Mouse (Mus musculus): ENCODE measurements around the gene Rdh5. TPM values are rescaled to one million over a fixed set of nuclear protein-coding genes. Genes with fewer than 3 reads are reported as not detected.
A peak's percentile ranks its signal among the peaks of the same experiment; 100 is the strongest.

The Rdh5 gene
- polyA plus RNA-seq, 1 experiment from 2014 or later: 9.9 TPM

DNA sequence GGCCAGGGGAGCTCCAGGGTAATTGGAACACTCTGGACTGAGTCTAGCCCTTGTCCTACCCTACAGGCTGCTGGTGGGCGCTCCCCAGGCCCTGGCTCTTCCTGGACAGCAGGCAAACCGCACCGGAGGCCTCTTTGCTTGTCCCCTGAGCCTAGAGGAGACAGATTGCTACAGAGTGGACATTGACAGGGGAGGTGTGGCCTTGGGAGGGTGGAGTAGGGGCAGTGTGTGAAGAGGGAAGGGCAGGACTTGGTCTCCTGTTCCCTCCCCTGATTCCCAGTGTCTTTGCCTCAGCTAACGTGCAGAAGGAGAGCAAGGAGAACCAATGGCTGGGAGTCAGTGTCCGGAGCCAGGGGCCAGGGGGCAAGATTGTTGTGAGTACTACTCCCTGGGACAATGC lies 16.3 kb upstream of the Rdh5 start:
- WGBS: 59% methylated on average over 5 of the region's 5 CpGs
- peaks cover 13% of the 10 kb centered on the region for H3K4me1 ChIP-seq

DNA sequence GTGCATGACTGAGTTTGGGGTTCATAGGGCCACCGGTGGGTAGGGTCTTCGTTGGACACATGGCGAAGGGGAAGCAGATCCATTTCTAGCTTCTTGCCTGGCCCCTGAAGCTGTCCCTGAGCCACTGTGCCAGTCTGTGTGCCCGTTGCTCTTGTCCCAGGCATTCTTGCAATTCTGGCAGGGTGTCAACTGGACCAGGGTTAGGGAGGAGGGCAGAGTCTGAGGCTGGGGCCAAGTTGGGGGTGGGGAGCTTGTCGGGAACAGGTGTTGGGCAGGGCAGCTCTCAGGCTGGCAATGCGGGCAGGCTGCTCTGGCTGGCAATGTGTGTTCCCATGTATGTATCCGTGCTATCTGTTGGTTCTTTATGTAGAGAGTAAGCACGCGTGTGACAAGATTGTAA lies 15.8 kb upstream of the Rdh5 start:
- Histone ChIP-seq H3K36me3 (no peaks in the 10 kb centered on the region), H3K27ac (no peak overlapping the region), H3K9me3 (no peaks in the 10 kb centered on the region), H3K27me3 (ENCODE audit: insufficient read depth, poor library complexity, severe bottlenecking) (peaks cover 63% of the 10 kb centered on the region), H3K4me3 (no peak overlapping the region), H3K4me1 (peaks cover 16% of the 10 kb centered on the region)
- no peak for DNase-seq (ENCODE audit: low spot score)
- WGBS: 82% methylated on average over 9 of the region's 9 CpGs

More for the DNA sequence above, 16.3 kb upstream of the Rdh5 start:
- peaks cover 63% of the 10 kb centered on the region for H3K27me3 ChIP-seq (ENCODE audit: insufficient read depth, poor library complexity, severe bottlenecking)
- no peak for DNase-seq (ENCODE audit: low spot score)
- no peaks in the 10 kb centered on the region for H3K9me3 ChIP-seq
- no peak overlapping the region for H3K27ac ChIP-seq
- H3K36me3 ChIP-seq: no peaks in the 10 kb centered on the region
- H3K4me3 ChIP-seq: no peak overlapping the region

DNA sequence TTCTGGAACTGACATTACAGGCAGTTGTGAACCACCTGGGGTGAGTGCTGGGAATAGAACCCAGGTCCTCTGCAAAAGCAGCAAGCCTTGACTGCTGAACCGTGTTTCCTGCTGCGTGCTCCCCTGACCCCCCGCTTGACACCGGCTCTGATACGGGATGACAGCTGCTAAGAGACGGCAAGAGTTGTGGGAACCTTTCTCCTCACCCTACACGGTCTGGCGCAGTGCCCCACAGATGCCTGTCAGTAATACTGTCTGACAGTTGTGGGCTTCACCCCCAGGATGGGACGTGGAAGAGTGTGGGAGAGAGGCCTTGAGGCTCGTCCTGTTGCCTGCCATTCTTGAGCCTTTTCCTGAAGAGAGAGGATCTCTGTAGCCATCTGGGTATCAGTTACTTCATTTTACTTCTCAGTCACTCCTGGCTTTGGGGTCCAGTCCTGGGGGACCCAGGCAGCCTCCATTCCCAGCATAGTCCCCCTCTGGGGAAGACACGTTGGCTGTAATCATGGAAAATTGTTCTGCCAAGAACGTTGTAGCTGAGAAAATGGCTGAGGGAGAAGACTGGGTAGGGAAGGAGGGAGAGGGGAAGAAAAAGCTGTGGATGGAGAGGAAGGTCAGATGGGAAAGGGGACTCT lies 15.2 kb upstream of the Rdh5 start:
- WGBS: 67% methylated on average over 12 of the region's 12 CpGs
- H3K36me3 ChIP-seq: no peaks in the 10 kb centered on the region
- no peaks in the 10 kb centered on the region for H3K9me3 ChIP-seq
- peaks cover 65% of the 10 kb centered on the region for H3K27me3 ChIP-seq (ENCODE audit: insufficient read depth, poor library complexity, severe bottlenecking)
- peaks cover 19% of the 10 kb centered on the region for H3K4me1 ChIP-seq
- no peak overlapping the region for H3K4me3 ChIP-seq
- no peak overlapping the region for H3K27ac ChIP-seq
- DNase-seq (ENCODE audit: low spot score): no peak

DNA sequence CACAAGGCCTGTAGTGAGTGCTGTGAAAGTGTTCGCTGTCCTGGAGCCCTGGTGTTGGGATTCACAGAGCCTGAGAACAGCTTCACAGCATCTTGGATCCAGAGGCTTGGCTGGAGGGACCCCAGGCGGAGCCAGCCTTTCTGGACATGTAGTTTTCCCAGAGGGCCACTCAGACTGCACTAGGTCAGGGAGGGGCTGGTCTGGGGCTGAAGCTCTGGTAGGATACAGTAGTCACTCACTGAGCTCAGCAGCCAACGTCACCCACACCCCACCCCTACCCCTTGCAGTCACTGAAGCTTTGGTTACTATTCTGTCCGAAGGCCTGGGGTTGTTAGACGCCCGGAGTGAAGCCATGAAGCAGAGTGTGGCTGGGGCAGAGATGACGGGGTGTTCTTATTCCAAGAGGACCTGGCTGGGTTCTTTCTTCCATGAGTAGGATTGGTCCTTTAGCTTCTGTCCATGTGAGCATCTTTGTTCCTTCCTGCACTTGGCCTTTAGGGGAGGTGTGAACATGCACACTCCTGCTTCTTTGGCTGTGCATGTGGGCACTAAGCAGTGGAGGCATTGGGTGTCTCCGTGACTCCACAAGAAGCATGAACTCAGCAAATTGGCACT lies 13.2 kb upstream of the Rdh5 start:
- DNase-seq (ENCODE audit: low spot score): no peak
- H3K9me3 ChIP-seq: no peaks in the 10 kb centered on the region
- peaks cover 65% of the 10 kb centered on the region for H3K27me3 ChIP-seq (ENCODE audit: insufficient read depth, poor library complexity, severe bottlenecking)
- peaks cover 21% of the 10 kb centered on the region for H3K4me1 ChIP-seq
- H3K4me3 ChIP-seq: no peak overlapping the region
- H3K27ac ChIP-seq: no peak overlapping the region
- H3K36me3 ChIP-seq: no peaks in the 10 kb centered on the region
- WGBS: 58% methylated on average over 8 of the region's 8 CpGs

DNA sequence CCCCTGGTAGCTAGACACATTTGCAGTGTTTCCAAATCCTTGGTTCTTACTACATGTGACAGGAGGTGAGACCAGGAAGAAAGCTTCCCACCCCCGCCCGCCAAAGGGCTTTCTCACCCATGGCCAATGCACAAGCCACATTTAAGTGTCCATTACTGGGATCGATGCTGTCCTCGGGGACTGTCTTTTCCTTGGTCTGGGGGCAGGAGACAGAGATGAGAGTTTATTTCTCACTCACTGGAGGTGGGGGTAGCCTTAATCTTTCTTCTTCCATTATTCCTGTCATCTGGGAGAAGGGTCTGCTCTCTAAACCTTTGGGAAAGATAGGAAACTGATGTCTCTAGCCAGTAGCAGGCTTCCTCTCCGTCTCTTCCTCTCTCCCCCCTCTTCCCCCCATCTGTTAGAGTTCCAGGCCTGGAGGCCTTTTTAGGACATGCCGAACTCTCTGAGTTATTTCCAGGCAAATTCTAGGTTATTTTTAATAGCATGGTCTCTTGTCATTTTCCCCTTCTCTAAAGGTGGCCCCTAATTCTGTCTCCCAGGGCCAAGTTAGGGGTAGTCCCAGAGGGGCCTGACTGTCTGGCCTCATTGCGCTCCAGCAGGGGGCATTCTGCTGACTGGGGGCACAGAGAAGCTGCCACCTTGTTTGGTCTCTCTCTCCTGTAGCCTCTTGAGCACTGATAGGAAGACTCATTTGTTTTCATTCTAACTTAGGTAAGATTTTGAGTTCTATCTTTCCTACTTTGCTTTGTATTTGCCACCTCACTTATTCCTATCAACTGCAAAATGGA lies 12.5 kb upstream of the Rdh5 start:
- Histone ChIP-seq H3K4me3 (no peak overlapping the region), H3K27ac (no peak overlapping the region), H3K9me3 (no peaks in the 10 kb centered on the region), H3K4me1 (peaks cover 21% of the 10 kb centered on the region), H3K36me3 (no peaks in the 10 kb centered on the region), H3K27me3 (ENCODE audit: insufficient read depth, poor library complexity, severe bottlenecking) (peaks cover 66% of the 10 kb centered on the region)
- WGBS: 53% methylated on average over 7 of the region's 7 CpGs
- DNase-seq (ENCODE audit: low spot score): no peak

DNA sequence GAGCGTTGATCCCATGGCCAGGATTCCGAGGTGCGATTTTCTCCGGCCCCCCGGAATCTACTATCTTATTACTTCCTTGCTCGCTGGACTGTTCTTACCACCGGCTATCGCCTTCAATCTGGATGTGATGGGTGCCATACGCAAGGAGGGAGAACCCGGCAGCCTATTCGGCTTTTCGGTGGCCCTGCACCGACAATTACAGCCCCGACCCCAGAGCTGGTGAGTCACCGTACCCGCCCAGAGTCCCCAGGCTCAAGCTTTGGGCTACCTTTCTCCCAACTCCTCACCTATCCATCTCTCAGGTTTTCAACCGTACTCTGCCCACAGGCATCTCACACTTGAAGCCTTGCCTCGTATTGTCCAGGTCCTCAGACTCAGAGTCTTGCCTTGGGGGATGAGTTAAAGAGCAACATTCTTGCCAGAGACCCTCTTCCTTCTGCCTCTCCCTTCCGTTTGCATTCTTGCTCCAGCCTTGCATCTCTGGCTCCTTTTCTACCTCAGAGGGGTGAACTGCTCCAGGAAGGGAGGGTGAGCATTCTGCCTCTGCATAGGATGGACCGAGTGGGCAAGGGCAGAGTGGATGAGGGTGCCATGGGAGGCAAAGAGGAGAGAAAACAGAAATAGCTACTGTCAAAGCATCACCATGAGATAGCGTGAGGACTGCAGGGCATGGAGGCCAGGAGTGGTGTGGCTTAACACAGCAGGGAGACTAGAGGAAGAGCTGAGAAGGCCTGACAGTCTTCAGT lies 11.5 kb upstream of the Rdh5 start:
- Histone ChIP-seq H3K27ac (no peak overlapping the region), H3K9me3 (no peaks in the 10 kb centered on the region), H3K4me3 (peak overlapping the region; percentile 60), H3K36me3 (no peaks in the 10 kb centered on the region), H3K27me3 (ENCODE audit: insufficient read depth, poor library complexity, severe bottlenecking) (peaks cover 76% of the 10 kb centered on the region), H3K4me1 (peaks cover 21% of the 10 kb centered on the region)
- DNase-seq (ENCODE audit: low spot score): no peak
- 2% methylated on average over 21 of the region's 21 CpGs for WGBS

DNA sequence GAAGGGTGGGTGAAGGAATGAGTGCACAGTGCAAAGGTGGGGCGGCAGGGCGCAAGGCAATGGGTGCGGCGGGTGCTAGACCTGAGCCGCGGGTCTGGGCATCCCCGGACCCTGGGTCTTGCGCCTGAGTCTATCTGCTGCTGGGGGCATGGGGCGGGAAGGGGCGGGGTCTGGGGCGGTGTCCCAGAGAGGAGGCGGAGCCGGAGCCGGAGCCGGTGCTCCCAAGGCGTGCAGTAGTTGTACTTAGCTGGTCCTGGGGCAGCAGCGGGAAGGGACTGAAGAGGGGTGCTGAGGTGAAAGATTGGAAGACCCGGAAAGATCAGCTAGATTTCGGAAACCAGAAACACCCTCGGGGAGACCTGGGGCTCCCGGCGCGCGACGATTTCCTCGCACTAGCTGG lies 10.9 kb upstream of the Rdh5 start, which contains the start of gene Itga7:
TSS of gene Itga7 (plus strand) at position 245 of the 400 bp plus-strand sequence.
- peak within 1 kb of the TSS; percentile 60 for H3K4me3 ChIP-seq
- no peaks in the 10 kb centered on the region for H3K36me3 ChIP-seq
- H3K4me1 ChIP-seq: peaks cover 21% of the 10 kb centered on the region
- no peak within 1 kb of the TSS for H3K27ac ChIP-seq
- H3K27me3 ChIP-seq (ENCODE audit: insufficient read depth, poor library complexity, severe bottlenecking): peaks cover 80% of the 10 kb centered on the region
- DNase-seq (ENCODE audit: low spot score): peak; percentile 83
- no peaks in the 10 kb centered on the region for H3K9me3 ChIP-seq
- WGBS: 1% methylated on average over 26 of the region's 26 CpGs

DNA sequence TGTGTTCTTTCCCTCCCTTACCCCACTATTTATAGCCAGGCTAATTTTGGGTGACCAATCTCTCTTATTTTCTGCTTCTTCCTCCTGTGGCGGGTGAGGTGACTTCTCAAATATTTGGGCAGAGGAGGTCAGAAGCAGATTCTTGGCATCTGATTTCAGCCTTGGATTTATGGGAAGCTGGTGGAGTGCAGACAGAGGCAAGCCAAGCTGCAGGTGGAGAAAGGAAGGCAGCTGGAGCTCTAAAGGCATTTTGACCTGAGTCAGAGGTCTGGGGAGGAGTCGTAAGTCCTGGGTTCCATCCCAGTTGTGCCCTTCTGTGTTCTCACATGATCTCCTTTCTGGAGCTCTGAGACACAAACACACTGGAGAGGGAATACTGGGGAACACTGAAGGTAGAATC lies 8.8 kb upstream of the Rdh5 start:
- H3K4me3 ChIP-seq: no peak overlapping the region
- H3K27me3 ChIP-seq (ENCODE audit: insufficient read depth, poor library complexity, severe bottlenecking): peaks cover 79% of the 10 kb centered on the region
- no peaks in the 10 kb centered on the region for H3K36me3 ChIP-seq
- peaks cover 21% of the 10 kb centered on the region for H3K4me1 ChIP-seq
- 51% methylated on average over 2 of the region's 2 CpGs for WGBS
- no peak for DNase-seq (ENCODE audit: low spot score)
- no peaks in the 10 kb centered on the region for H3K9me3 ChIP-seq
- no peak overlapping the region for H3K27ac ChIP-seq

DNA sequence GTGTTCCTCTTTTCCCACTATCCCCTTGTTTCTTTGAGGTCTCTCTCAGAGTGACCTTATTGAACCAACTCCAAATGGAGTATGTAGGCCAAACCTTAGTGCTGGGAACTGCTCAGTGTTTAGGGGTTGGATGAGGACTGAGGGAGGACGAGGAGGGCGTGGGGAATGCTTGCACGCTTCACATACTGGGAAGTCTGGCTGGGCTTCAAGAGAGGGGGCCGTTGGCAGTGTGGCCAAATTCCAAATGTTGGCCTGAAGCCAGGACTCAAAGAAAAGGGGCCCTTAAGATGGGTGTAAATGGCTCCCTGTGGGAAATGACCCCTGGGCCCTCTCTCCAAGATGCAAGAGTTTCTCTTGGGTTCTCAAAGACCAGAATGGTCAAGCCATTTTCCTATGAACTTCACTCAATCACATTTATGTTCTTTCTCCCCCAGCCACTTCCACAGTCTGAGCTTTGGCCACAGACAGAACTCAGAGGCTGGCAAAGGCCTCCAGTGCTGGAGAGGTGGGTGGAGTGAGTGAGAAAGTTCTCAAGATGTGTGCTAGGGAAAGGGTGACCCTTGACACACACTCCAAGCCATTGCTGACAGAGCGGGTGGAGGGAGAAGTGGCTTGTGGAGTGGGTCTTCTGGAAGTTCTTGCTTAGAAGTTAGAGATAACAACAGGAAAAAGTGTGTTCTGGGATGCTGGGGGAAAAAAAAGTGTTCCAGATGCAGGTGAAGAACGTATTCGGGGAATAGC lies 7.1 kb upstream of the Rdh5 start:
- WGBS: 66% methylated on average over 7 of the region's 7 CpGs
- H3K27ac ChIP-seq: no peak overlapping the region

DNA sequence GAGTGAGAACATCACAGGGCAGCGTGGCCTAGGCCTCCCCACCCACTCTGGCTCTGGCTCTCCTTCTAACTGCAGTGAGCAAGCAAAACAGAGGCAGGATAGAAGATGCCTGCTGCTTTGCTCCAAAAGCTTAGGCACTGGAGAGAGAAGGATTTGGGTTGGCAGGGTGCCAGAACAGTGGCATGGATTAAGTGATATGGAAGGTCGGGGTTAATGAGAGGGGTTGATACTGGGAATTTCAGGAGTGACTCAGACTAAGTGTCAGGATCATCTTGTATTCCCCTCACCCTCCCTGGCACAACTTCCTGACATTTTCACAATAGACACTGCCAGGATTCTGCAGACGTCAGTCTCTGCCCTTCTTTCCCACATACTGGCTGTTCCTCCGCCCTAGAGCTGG lies 5.7 kb upstream of the Rdh5 start:
- 38% methylated on average over 4 of the region's 4 CpGs for WGBS
- no peak for DNase-seq (ENCODE audit: low spot score)
- Histone ChIP-seq H3K4me1 (peaks cover 10% of the 10 kb centered on the region), H3K9me3 (no peaks in the 10 kb centered on the region), H3K4me3 (no peak overlapping the region), H3K27me3 (ENCODE audit: insufficient read depth, poor library complexity, severe bottlenecking) (peaks cover 48% of the 10 kb centered on the region), H3K27ac (no peak overlapping the region), H3K36me3 (no peaks in the 10 kb centered on the region)

More for the DNA sequence above, 7.1 kb upstream of the Rdh5 start:
- H3K36me3 ChIP-seq: no peaks in the 10 kb centered on the region
- no peak overlapping the region for H3K4me3 ChIP-seq
- no peak for DNase-seq (ENCODE audit: low spot score)
- H3K27me3 ChIP-seq (ENCODE audit: insufficient read depth, poor library complexity, severe bottlenecking): peaks cover 62% of the 10 kb centered on the region
- no peaks in the 10 kb centered on the region for H3K9me3 ChIP-seq
- peaks cover 17% of the 10 kb centered on the region for H3K4me1 ChIP-seq

DNA sequence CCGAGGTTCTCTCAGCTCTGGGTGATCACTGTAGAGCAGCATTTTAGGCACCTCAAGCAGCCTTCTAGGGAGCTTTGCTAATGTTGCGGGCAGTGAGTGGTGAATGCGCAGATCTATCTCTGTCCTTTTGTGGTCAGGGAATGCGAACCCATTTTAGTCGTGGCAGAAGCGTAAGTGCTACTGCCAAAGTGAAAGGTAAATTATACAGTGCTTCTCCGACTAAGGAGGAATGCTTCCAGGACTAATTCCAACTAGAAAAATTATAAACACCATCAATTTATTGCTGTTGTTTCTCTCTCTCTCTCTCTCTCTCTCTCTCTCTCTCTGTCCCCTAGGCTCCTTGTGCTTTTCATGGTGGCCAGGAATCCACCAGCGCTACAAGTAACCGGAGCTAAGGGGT lies 1.2 kb upstream of the Rdh5 start, which contains the start of gene Bloc1s1:
TSS of gene Bloc1s1 (minus strand) at position 101 of the 400 bp plus-strand sequence.
- no peak for DNase-seq (ENCODE audit: low spot score)
- 66% methylated on average over 9 of the region's 9 CpGs for WGBS
- Histone ChIP-seq H3K4me3 (peak within 1 kb of the TSS; percentile 87), H3K36me3 (no peaks in the 10 kb centered on the region), H3K4me1 (peaks cover 42% of the 10 kb centered on the region), H3K27ac (peak within 1 kb of the TSS; percentile 91), H3K9me3 (no peaks in the 10 kb centered on the region), H3K27me3 (ENCODE audit: insufficient read depth, poor library complexity, severe bottlenecking) (peaks cover 14% of the 10 kb centered on the region)
